Mouse (Mus musculus) ES-E14 (cell line): ENCODE measurements around the gene Mfsd2b.

ENCODE experiments used
- CHD2 ChIP-seq: IDR thresholded peaks from 2 replicates; pipeline ENCODE4 v1.6.1; 2014; ENCODE audit warnings: mild to moderate bottlenecking, low read depth, low read length, inconsistent platforms
- HCFC1 ChIP-seq: IDR thresholded peaks from 2 replicates; pipeline ENCODE4 v1.6.1; 2012; ENCODE audit warnings: low read length, inconsistent platforms, borderline replicate concordance; ENCODE audit not compliant: insufficient read depth
- MAFK ChIP-seq: IDR thresholded peaks from 2 replicates; pipeline ENCODE4 v1.6.1; 2014; ENCODE audit warnings: mild to moderate bottlenecking, low read depth, low read length, inconsistent platforms; ENCODE audit not compliant: insufficient read depth
- ZC3H11A ChIP-seq: IDR thresholded peaks from 2 replicates; pipeline ENCODE4 v1.6.1; 2012; ENCODE audit warnings: low read depth, mild to moderate bottlenecking, inconsistent platforms, low read length, borderline replicate concordance
- ZNF384 ChIP-seq: IDR thresholded peaks from 2 replicates; pipeline ENCODE4 v1.6.1; 2012; ENCODE audit warnings: low read depth, low read length, inconsistent platforms

DNA sequence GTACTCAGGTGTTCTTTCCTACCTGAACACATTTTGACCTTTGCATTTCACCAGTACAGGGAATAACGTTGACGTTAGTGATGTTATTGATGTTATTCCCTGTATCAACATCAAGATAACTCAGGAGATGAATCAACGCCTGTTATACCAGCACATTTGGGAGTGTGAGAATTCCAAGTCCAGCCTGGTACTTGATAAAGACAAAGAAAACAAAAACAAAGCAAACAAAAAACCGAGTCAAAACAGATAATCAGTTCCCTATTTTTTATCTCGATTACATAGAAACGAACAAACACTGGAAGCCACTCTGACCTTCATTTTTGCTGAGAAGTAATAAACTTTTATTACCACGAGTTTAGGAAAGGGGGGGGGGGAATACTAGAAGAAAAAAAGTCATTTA, 32.3 kb upstream of the Mfsd2b start:
- TF ChIP-seq MAFK (no peak), HCFC1 (no peak), ZC3H11A (no peak), ZNF384 (no peak), CHD2 (no peak)
